Mouse (Mus musculus): ENCODE results near the gene Sept4. TPM values are rescaled to one million over a fixed set of nuclear protein-coding genes. Genes with fewer than 3 reads are reported as not detected.

The Sept4 gene
- polyA plus RNA-seq, 1 experiment, result 25.7 TPM

- TF ChIP-seq POLR2A (IDR thresholded peaks at IDR 0.05; ENCODE audit: low read depth, low read length) (no peak), CTCF (IDR thresholded peaks at IDR 0.05; ENCODE audit: extremely low read depth, insufficient read depth, insufficient read length, insufficient replicate concordance) (no peak)
- Histone ChIP-seq H3K4me3 (ENCODE audit: extremely low read depth, insufficient read depth, insufficient read length) (no peak overlapping the region), H3K4me1 (ENCODE audit: control insufficient read depth, insufficient read depth, insufficient read length) (peaks cover 2% of the 10 kb centered on the region; the same call in 1 of the 2 replicates), H3K36me3 (ENCODE audit: control insufficient read depth, insufficient read depth, low read length) (no peaks in the 10 kb centered on the region), H3K27me3 (ENCODE audit: control insufficient read depth, insufficient read depth, low read length) (no peaks in the 10 kb centered on the region), H3K27ac (ENCODE audit: insufficient read depth, low read length) (peak overlapping the region; percentile 8; the same call in 1 of the 2 replicates)
- no peak for DNase-seq (ENCODE audit: low read depth in 1 of 2, low spot score in 2 of 2)
- WGBS, result 80% methylated on average over 6 of the region's 6 CpGs
Measured at GRCm38 (mm10) chr11:87583291-87584034, 14.8 kb downstream of the Sept4 start.

DNA sequence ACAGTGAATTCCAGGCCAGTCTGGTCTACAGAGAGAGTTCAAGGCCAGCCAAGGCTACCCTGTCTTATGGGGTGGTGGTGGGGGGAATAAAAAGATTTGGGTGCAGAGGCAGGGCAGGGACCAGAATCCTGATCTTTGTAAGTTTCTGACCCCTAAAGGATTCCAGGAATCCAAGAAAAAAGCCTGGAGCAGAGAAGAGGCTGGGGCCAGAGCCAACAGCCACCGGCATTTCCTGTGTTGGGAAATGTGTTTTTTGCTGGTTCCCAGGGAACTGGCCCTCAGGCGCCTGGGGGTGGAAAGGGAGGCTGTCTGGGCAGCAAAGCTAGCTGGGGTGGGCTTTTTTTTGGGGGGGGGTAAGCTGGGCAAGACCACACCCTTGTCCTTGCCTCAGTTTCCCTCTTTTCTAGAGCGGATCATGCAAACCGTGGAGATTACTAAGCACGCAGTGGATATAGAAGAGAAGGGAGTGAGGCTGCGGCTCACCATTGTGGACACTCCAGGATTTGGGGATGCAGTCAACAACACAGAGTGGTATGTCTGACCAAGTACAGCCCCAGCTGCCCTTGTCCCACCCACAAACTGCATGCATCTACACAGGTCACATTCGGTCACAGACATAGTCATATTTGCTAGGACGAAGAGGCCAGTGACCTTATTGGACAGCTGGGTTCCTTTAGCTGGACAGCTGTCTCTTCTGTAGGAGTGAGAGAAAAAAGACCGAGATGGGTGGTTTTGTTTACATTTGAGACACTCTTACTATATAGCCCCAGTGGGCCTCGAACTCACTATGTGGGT, 16.2 kb downstream of the Sept4 start:
- no peak for DNase-seq (ENCODE audit: low read depth in 1 of 2, low spot score in 2 of 2)
- Histone ChIP-seq H3K4me3 (ENCODE audit: extremely low read depth, insufficient read depth, insufficient read length) (no peak overlapping the region), H3K27me3 (ENCODE audit: control insufficient read depth, insufficient read depth, low read length) (no peaks in the 10 kb centered on the region), H3K36me3 (ENCODE audit: control insufficient read depth, insufficient read depth, low read length) (no peaks in the 10 kb centered on the region), H3K4me1 (ENCODE audit: control insufficient read depth, insufficient read depth, insufficient read length) (no peaks in the 10 kb centered on the region), H3K27ac (ENCODE audit: insufficient read depth, low read length) (no peak overlapping the region)
- 89% methylated on average over 10 of the region's 10 CpGs for WGBS
- TF ChIP-seq CTCF (IDR thresholded peaks at IDR 0.05; ENCODE audit: extremely low read depth, insufficient read depth, insufficient read length, insufficient replicate concordance) (no peak), POLR2A (IDR thresholded peaks at IDR 0.05; ENCODE audit: low read depth, low read length) (no peak)

- WGBS, result 92% methylated on average over 5 of the region's 5 CpGs
- TF ChIP-seq CTCF (IDR thresholded peaks at IDR 0.05; ENCODE audit: extremely low read depth, insufficient read depth, insufficient read length, insufficient replicate concordance) (no peak), POLR2A (IDR thresholded peaks at IDR 0.05; ENCODE audit: low read depth, low read length) (no peak)
- no peak for DNase-seq (ENCODE audit: low read depth in 1 of 2, low spot score in 2 of 2)
- no peaks in the 10 kb centered on the region for H3K27me3 ChIP-seq (ENCODE audit: control insufficient read depth, insufficient read depth, low read length)
- no peak overlapping the region for H3K4me3 ChIP-seq (ENCODE audit: extremely low read depth, insufficient read depth, insufficient read length)
- H3K27ac ChIP-seq (ENCODE audit: insufficient read depth, low read length), result no peak overlapping the region
- H3K4me1 ChIP-seq (ENCODE audit: control insufficient read depth, insufficient read depth, insufficient read length), result no peaks in the 10 kb centered on the region
- no peaks in the 10 kb centered on the region for H3K36me3 ChIP-seq (ENCODE audit: control insufficient read depth, insufficient read depth, low read length)
Measured at GRCm38 (mm10) chr11:87587211-87587874, 18.6 kb downstream of the Sept4 start.

- no peak overlapping the region for H3K27ac ChIP-seq (ENCODE audit: insufficient read depth, low read length)
- no peaks in the 10 kb centered on the region for H3K36me3 ChIP-seq (ENCODE audit: control insufficient read depth, insufficient read depth, low read length)
- H3K27me3 ChIP-seq (ENCODE audit: control insufficient read depth, insufficient read depth, low read length), result no peaks in the 10 kb centered on the region
- no peak for DNase-seq (ENCODE audit: low read depth in 1 of 2, low spot score in 2 of 2)
- peaks cover 2% of the 10 kb centered on the region; the same call in 1 of the 2 replicates for H3K4me1 ChIP-seq (ENCODE audit: control insufficient read depth, insufficient read depth, insufficient read length)
- 88% methylated on average over 8 of the region's 8 CpGs for WGBS
- TF ChIP-seq CTCF (IDR thresholded peaks at IDR 0.05; ENCODE audit: extremely low read depth, insufficient read depth, insufficient read length, insufficient replicate concordance) (no peak), POLR2A (IDR thresholded peaks at IDR 0.05; ENCODE audit: low read depth, low read length) (no peak)
- H3K4me3 ChIP-seq (ENCODE audit: extremely low read depth, insufficient read depth, insufficient read length), result no peak overlapping the region
Measured at GRCm38 (mm10) chr11:87589605-87590004, 20.9 kb downstream of the Sept4 start.

DNA sequence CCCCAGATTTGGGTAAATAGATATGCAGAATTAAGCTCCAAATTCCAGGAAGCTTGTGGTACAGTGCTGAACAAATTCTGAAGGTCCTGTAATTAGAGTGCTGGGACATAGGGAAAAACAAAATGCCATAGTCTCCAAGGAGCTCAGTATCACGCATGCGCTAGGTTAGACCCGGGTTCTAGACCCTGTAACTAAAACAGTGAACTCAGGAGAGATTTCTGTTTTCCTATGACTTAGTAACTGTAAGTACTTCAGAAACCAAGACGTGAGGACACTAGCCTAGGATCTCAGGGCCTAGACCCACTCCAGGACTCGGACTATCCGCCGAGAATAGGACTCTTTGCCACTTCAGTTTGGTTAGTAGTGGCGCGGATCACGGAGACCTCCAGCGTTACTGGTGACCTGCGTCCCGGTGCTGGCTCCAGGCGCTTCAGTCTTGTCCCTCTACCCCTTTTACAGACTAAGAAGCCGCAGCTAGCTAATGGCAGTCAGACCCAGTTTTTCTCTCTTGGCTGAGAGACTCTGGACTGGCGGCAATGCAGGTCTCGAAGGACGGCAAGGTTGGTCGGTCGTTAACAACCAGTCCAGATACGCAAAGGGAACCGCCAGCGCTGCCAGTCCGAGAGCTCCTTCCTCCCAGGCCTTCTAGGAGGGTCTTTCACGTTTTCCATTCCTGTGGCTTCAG, 22.3 kb downstream of the Sept4 start:
- no peaks in the 10 kb centered on the region for H3K27me3 ChIP-seq (ENCODE audit: control insufficient read depth, insufficient read depth, low read length)
- H3K36me3 ChIP-seq (ENCODE audit: control insufficient read depth, insufficient read depth, low read length), result no peaks in the 10 kb centered on the region
- H3K4me1 ChIP-seq (ENCODE audit: control insufficient read depth, insufficient read depth, insufficient read length), result peaks cover 9% of the 10 kb centered on the region
- 4% methylated on average over 25 of the region's 25 CpGs for WGBS
- H3K4me3 ChIP-seq (ENCODE audit: extremely low read depth, insufficient read depth, insufficient read length), result peak overlapping the region; percentile 63
- TF ChIP-seq POLR2A (IDR thresholded peaks at IDR 0.05; ENCODE audit: low read depth, low read length), result no peak
- no peak for TF ChIP-seq CTCF (IDR thresholded peaks at IDR 0.05; ENCODE audit: extremely low read depth, insufficient read depth, insufficient read length, insufficient replicate concordance)
- DNase-seq (ENCODE audit: low read depth in 1 of 2, low spot score in 2 of 2), result peak in 1 of 2 experiments; percentile 19
- peak overlapping the region; percentile 60 for H3K27ac ChIP-seq (ENCODE audit: insufficient read depth, low read length)
